Mouse (Mus musculus): ENCODE measurements around the gene Olfr675. TPM values are rescaled to one million over a fixed set of nuclear protein-coding genes. Genes with fewer than 3 reads are reported as not detected.
"Not testable (repeated sequence)": the region's sequence is repeated elsewhere in the genome, so short reads cannot be mapped to it uniquely, and the experiment has no call there.

The Olfr675 gene
- polyA plus RNA-seq (2015; fragmentation: Nextera tagmentation; extraction: Ambion mirVana): not detected in 2 replicates

DNA sequence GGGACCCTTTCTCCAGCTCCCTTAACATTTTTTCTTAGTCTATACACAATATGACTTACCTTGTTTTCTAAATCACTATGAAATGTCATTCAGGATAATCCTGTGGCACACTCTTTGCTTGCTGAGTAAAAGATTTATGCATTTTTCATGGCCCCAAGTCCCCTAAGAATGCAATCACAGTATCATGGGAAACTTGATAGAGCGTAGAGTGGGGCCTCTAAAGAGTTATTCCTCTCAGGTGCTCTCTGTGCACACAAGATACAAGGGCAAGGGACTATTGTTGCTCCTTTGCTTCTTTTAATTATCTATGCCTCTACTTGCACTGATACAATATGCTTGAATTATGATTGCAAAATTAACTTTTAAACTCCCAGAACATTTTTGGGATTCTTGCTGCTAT, at the start of gene Olfr675:
Gene Olfr675 (minus strand): TSS at position 101 of the 400 bp plus-strand sequence.
- 87% methylated on average over 1 of the region's 1 CpGs for WGBS
- Histone ChIP-seq H3K4me3 (no peak within 1 kb of the TSS), H3K27me3 (no peaks in the 10 kb centered on the region), H3K27ac (replicated peaks) (no peak within 1 kb of the TSS), H3K9ac (replicated peaks) (no peak within 1 kb of the TSS), H3K4me2 (replicated peaks) (no peak within 1 kb of the TSS), H3K36me3 (no peaks in the 10 kb centered on the region), H3K4me1 (no peaks in the 10 kb centered on the region), H3K9me3 (no peaks in the 10 kb centered on the region)
- ATAC-seq (replicated peaks): no peak

GRCm38 (mm10) chr7:105064175-105064574, 35.9 kb upstream of the Olfr675 start, which contains the start of gene Olfr678:
Gene Olfr678 (plus strand): TSS chr7:105064475.
- no peaks in the 10 kb centered on the region for H3K4me1 ChIP-seq
- no peak for ATAC-seq (replicated peaks)
- no peaks in the 10 kb centered on the region for H3K9me3 ChIP-seq
- WGBS: 91% methylated on average over 1 of the region's 1 CpGs
- H3K4me2 ChIP-seq (replicated peaks): no peak within 1 kb of the TSS
- no peak within 1 kb of the TSS for H3K4me3 ChIP-seq
- H3K36me3 ChIP-seq: no peaks in the 10 kb centered on the region
- H3K27ac ChIP-seq (replicated peaks): no peak within 1 kb of the TSS
- H3K27me3 ChIP-seq: no peaks in the 10 kb centered on the region
- H3K9ac ChIP-seq (replicated peaks): no peak within 1 kb of the TSS

- no peaks in the 10 kb centered on the region for H3K4me1 ChIP-seq
- no peak for ATAC-seq (replicated peaks)
- H3K4me3 ChIP-seq: no peak overlapping the region
These were observed 30.7 kb upstream of the Olfr675 start for GRCm38 (mm10) chr7:105058951-105059350.

DNA sequence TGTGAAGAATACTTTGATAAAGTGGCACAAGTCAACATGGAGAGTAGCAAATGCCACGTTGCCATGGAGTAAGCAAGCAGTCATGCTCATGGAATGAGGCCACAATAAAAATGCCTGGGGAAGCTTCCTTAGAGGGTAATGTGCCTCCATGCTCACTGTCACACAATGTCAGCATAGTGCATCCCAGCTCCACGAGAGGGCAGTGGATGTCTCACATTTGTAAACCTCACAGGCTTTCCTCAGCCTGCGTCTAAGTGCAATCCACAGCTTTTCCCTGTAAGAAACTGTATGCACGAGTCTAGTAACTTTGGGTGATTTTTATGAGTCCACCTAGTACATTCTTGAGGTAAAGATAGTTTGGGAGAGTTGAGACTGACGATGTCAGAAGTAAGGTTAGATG, 5.6 kb upstream of the Olfr675 start:
- 60% methylated on average over 5 of the region's 5 CpGs for WGBS
- H3K4me1 ChIP-seq, H3K36me3 ChIP-seq: not testable (repeated sequence)

More at GRCm38 (mm10) chr7:105058951-105059350, 30.7 kb upstream of the Olfr675 start:
- Histone ChIP-seq H3K9me3 (no peaks in the 10 kb centered on the region), H3K36me3 (no peaks in the 10 kb centered on the region), H3K4me2 (replicated peaks) (no peak overlapping the region), H3K9ac (replicated peaks) (no peak overlapping the region), H3K27ac (replicated peaks) (no peak overlapping the region), H3K27me3 (no peaks in the 10 kb centered on the region)

DNA sequence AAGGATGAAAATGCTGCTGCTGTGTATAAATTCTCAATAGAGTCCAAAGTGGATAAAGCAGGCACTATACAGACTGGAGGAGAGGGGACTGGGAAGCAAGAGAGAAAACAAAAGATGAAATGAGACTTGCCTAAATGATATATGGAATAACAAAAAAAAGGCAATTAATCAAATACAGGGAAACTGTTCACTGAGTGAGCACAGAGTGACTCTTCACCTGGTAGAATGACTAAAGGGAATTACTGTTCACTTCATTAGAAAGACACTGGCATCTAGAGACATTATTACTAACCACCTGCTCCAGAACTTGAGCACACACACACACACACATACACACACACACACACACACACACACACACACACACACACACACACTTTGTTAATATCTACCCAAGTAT, 4.1 kb upstream of the Olfr675 start, which contains the start of gene Olfr676:
Gene Olfr676 (plus strand): TSS at position 301 of the 400 bp plus-strand sequence.
- ATAC-seq (replicated peaks): no peak

More for the DNA sequence above, 5.6 kb upstream of the Olfr675 start:
- not testable (repeated sequence) for H3K4me3 ChIP-seq; ATAC-seq (replicated peaks); H3K9ac ChIP-seq (replicated peaks); H3K4me2 ChIP-seq (replicated peaks); H3K9me3 ChIP-seq; H3K27me3 ChIP-seq; H3K27ac ChIP-seq (replicated peaks)

GRCm38 (mm10) chr7:105022530-105022929, 5.7 kb downstream of the Olfr675 start:
- H3K9ac ChIP-seq (replicated peaks): no peak overlapping the region
- H3K4me2 ChIP-seq (replicated peaks): no peak overlapping the region
- no peaks in the 10 kb centered on the region for H3K27me3 ChIP-seq
- H3K4me3 ChIP-seq: no peak overlapping the region
- no peaks in the 10 kb centered on the region for H3K36me3 ChIP-seq
- WGBS: 94% methylated on average over 1 of the region's 1 CpGs
- no peak overlapping the region for H3K27ac ChIP-seq (replicated peaks)
- H3K9me3 ChIP-seq: no peaks in the 10 kb centered on the region
- no peaks in the 10 kb centered on the region for H3K4me1 ChIP-seq
- no peak for ATAC-seq (replicated peaks)

More for the DNA sequence above, 4.1 kb upstream of the Olfr675 start, which contains the start of gene Olfr676:
- H3K4me3 ChIP-seq: no peak within 1 kb of the TSS
- H3K27ac ChIP-seq (replicated peaks): no peak within 1 kb of the TSS
- H3K9me3 ChIP-seq: no peaks in the 10 kb centered on the region
- no peaks in the 10 kb centered on the region for H3K4me1 ChIP-seq
- no peaks in the 10 kb centered on the region for H3K27me3 ChIP-seq
- H3K4me2 ChIP-seq (replicated peaks): no peak within 1 kb of the TSS
- H3K9ac ChIP-seq (replicated peaks): no peak within 1 kb of the TSS
- H3K36me3 ChIP-seq: no peaks in the 10 kb centered on the region

GRCm38 (mm10) chr7:105001929-105002328, 26.3 kb downstream of the Olfr675 start, which contains the start of gene Olfr672:
Gene Olfr672 (minus strand): TSS chr7:105002029.
- Histone ChIP-seq H3K27me3 (no peaks in the 10 kb centered on the region), H3K27ac (replicated peaks) (no peak within 1 kb of the TSS), H3K9me3 (no peaks in the 10 kb centered on the region), H3K4me3 (no peak within 1 kb of the TSS), H3K4me1 (no peaks in the 10 kb centered on the region), H3K4me2 (replicated peaks) (no peak within 1 kb of the TSS), H3K9ac (replicated peaks) (no peak within 1 kb of the TSS), H3K36me3 (no peaks in the 10 kb centered on the region)
- no peak for ATAC-seq (replicated peaks)

GRCm38 (mm10) chr7:104979026-104979425, 49.2 kb downstream of the Olfr675 start, which contains the start of gene Olfr671:
Gene Olfr671 (minus strand): TSS chr7:104979126.
- Histone ChIP-seq H3K9ac (replicated peaks) (no peak within 1 kb of the TSS), H3K27me3 (no peaks in the 10 kb centered on the region), H3K36me3 (no peaks in the 10 kb centered on the region), H3K4me1 (no peaks in the 10 kb centered on the region), H3K9me3 (no peaks in the 10 kb centered on the region), H3K4me2 (replicated peaks) (no peak within 1 kb of the TSS), H3K4me3 (no peak within 1 kb of the TSS), H3K27ac (replicated peaks) (no peak within 1 kb of the TSS)
- no peak for ATAC-seq (replicated peaks)
- 81% methylated on average over 1 of the region's 1 CpGs for WGBS

GRCm38 (mm10) chr7:104972507-104972906, 55.8 kb downstream of the Olfr675 start:
- H3K4me1 ChIP-seq; H3K36me3 ChIP-seq; H3K27me3 ChIP-seq; H3K9ac ChIP-seq (replicated peaks); H3K4me3 ChIP-seq; ATAC-seq (replicated peaks); H3K27ac ChIP-seq (replicated peaks); H3K4me2 ChIP-seq (replicated peaks); H3K9me3 ChIP-seq: not testable (repeated sequence)
- WGBS: 79% methylated on average over 2 of the region's 2 CpGs

Other genes with a start within 250 kb of the Olfr675 start
- gene Usp17lb, start 185.9 kb downstream of the Olfr675 start, polyA plus RNA-seq (2015; fragmentation: Nextera tagmentation; extraction: Ambion mirVana): not detected in 2 replicates
- not detected in 2 replicates for gene Usp17la, start 171.5 kb downstream of the Olfr675 start, polyA plus RNA-seq (2015; fragmentation: Nextera tagmentation; extraction: Ambion mirVana)
- gene Olfr665, start 150.4 kb downstream of the Olfr675 start, polyA plus RNA-seq (2015; fragmentation: Nextera tagmentation; extraction: Ambion mirVana): not detected in 2 replicates
- not detected in 2 replicates for gene Olfr666, start 132.5 kb downstream of the Olfr675 start, polyA plus RNA-seq (2015; fragmentation: Nextera tagmentation; extraction: Ambion mirVana)
- gene Olfr667, start 107.0 kb downstream of the Olfr675 start, polyA plus RNA-seq (2015; fragmentation: Nextera tagmentation; extraction: Ambion mirVana): not detected in 2 replicates
- not detected in 2 replicates for gene Olfr668, start 100.4 kb downstream of the Olfr675 start, polyA plus RNA-seq (2015; fragmentation: Nextera tagmentation; extraction: Ambion mirVana)
- gene Olfr669, start 94.2 kb downstream of the Olfr675 start, polyA plus RNA-seq (2015; fragmentation: Nextera tagmentation; extraction: Ambion mirVana): not detected in 2 replicates
- gene Olfr670, start 65.8 kb downstream of the Olfr675 start, polyA plus RNA-seq (2015; fragmentation: Nextera tagmentation; extraction: Ambion mirVana): not detected in 2 replicates
- not detected in 2 replicates for gene Olfr671, start 49.3 kb downstream of the Olfr675 start, polyA plus RNA-seq (2015; fragmentation: Nextera tagmentation; extraction: Ambion mirVana)
- gene Olfr672, start 26.4 kb downstream of the Olfr675 start, polyA plus RNA-seq (2015; fragmentation: Nextera tagmentation; extraction: Ambion mirVana): not detected in 2 replicates
- not detected in 2 replicates for gene Olfr676, start 4.2 kb upstream of the Olfr675 start, polyA plus RNA-seq (2015; fragmentation: Nextera tagmentation; extraction: Ambion mirVana)
- not detected in 2 replicates for gene Olfr677, start 22.9 kb upstream of the Olfr675 start, polyA plus RNA-seq (2015; fragmentation: Nextera tagmentation; extraction: Ambion mirVana)
- not detected in 2 replicates for gene Olfr678, start 36.0 kb upstream of the Olfr675 start, polyA plus RNA-seq (2015; fragmentation: Nextera tagmentation; extraction: Ambion mirVana)
- not detected in 2 replicates for gene Olfr679, start 52.7 kb upstream of the Olfr675 start, polyA plus RNA-seq (2015; fragmentation: Nextera tagmentation; extraction: Ambion mirVana)
- not detected in 2 replicates for gene Olfr680-ps1, start 64.4 kb upstream of the Olfr675 start, polyA plus RNA-seq (2015; fragmentation: Nextera tagmentation; extraction: Ambion mirVana)
- not detected in 2 replicates for gene Olfr681, start 88.4 kb upstream of the Olfr675 start, polyA plus RNA-seq (2015; fragmentation: Nextera tagmentation; extraction: Ambion mirVana)
- gene Olfr683, start 118.6 kb upstream of the Olfr675 start, polyA plus RNA-seq (2015; fragmentation: Nextera tagmentation; extraction: Ambion mirVana): not detected in 2 replicates
- gene Olfr684, start 135.2 kb upstream of the Olfr675 start, polyA plus RNA-seq (2015; fragmentation: Nextera tagmentation; extraction: Ambion mirVana): not detected in 2 replicates
- gene Olfr685, start 157.6 kb upstream of the Olfr675 start, polyA plus RNA-seq (2015; fragmentation: Nextera tagmentation; extraction: Ambion mirVana): not detected in 2 replicates
- gene Olfr686, start 179.0 kb upstream of the Olfr675 start, polyA plus RNA-seq (2015; fragmentation: Nextera tagmentation; extraction: Ambion mirVana): not detected in 2 replicates

Measured in forebrain, embryonic 15.5 days (tissue).